Mouse (Mus musculus) heart, adult 2 months (tissue): ENCODE measurements at regions not wholly inside any gene's neighbourhood (a gene's known extent, or its start where the extent isn't known, plus 50 kb on each side); places are given as distances from the start of the nearest gene placed in this dataset.

Experiments
- DNase-seq, 2 experiments: peaks; one replicate each; pipeline ENCODE4 v3.0.0; 2021
- H3K27ac ChIP-seq: fragments of 200-600 bp; 2 replicates; pipeline ENCODE4 v1.8.1; 2022
- H3K27me3 ChIP-seq: fragments of 200-500 bp; 2 replicates; pipeline ENCODE4 v1.6.1; 2012; ENCODE audit warnings: mild to moderate bottlenecking, low read length, inconsistent platforms, mixed read lengths; ENCODE audit not compliant: control insufficient read depth, insufficient read depth
- H3K36me3 ChIP-seq: fragments of 200-500 bp; 2 replicates; pipeline ENCODE4 v1.6.1; 2012; ENCODE audit warnings: low read length, inconsistent platforms; ENCODE audit not compliant: control insufficient read depth, insufficient read depth
- H3K4me1 ChIP-seq: fragments of 200-500 bp; 2 replicates; pipeline ENCODE4 v1.6.1; 2011; ENCODE audit warnings: low read length; ENCODE audit not compliant: control insufficient read depth, insufficient read depth
- H3K4me3 ChIP-seq: fragments of 200-600 bp; 2 replicates; pipeline ENCODE4 v1.8.1; 2022
- H3K79me2 ChIP-seq: fragments of 200-500 bp; replicated peaks from 2 replicates; pipeline ENCODE4 v1.6.1; 2012; ENCODE audit warnings: mild to moderate bottlenecking, inconsistent platforms, low read length, moderate library complexity, mixed read lengths; ENCODE audit not compliant: control insufficient read depth, insufficient read depth
- H3K9ac ChIP-seq: fragments of 200-500 bp; 2 replicates; pipeline ENCODE4 v1.6.1; 2012; ENCODE audit warnings: low read depth, mild to moderate bottlenecking, control low read depth, inconsistent platforms, low read length, mixed read lengths
- CTCF ChIP-seq: fragments of 200-600 bp; IDR thresholded peaks from 2 replicates; pipeline ENCODE4 v1.8.1; 2022; ENCODE audit warnings: antibody characterized with exemption, mild to moderate bottlenecking, moderate library complexity
- EP300 ChIP-seq: fragments of 200-500 bp; IDR thresholded peaks from 2 replicates; pipeline ENCODE4 v1.6.1; 2011; ENCODE audit warnings: low read depth, low read length, control low read depth; ENCODE audit not compliant: insufficient read depth
- POLR2A ChIP-seq: fragments of 200-500 bp; IDR thresholded peaks from 2 replicates; pipeline ENCODE4 v1.6.1; 2011; ENCODE audit warnings: mild to moderate bottlenecking, low read depth, low read length, control low read depth; ENCODE audit not compliant: insufficient read depth
- intact Hi-C: fragments of 180-260 bp; cut with DNase I; formaldehyde crosslinking; loops from one replicate; pipeline ENCODE4 v1.15.1; 2025

DNA sequence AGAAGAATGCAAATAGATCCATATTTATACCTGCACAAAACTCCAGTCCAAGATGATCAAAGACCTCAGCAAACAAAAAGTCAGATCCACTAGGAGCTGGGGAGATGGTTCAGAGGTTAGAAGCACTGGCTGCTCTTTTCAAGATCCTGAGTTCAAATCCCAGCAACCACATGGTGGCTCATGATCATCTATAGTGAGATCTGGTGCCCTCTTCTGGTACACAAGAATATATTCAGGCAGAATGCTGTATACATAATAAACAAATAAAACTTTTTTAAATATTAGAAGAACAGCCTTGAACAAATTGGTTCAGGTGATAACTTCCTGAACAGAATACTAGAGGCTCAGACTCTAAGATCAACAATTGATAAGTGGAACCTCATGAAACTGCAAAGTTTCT lies 83.7 kb downstream of the Hmgn5 start:
- Histone ChIP-seq H3K27me3 (no peaks in the 10 kb centered on the region), H3K4me3 (no peak overlapping the region), H3K4me1 (no peaks in the 10 kb centered on the region), H3K79me2 (no peaks in the 10 kb centered on the region), H3K27ac (no peak overlapping the region), H3K36me3 (no peaks in the 10 kb centered on the region), H3K9ac (no peak overlapping the region)
- no peak for TF ChIP-seq EP300
- TF ChIP-seq CTCF, result peak; percentile 29
- TF ChIP-seq POLR2A, result no peak
- intact Hi-C loops, result no loop called here
- no peak for DNase-seq
